Mouse (Mus musculus) hindbrain, embryonic 10.5 days (tissue): ENCODE data around the gene Lrp1. TPM values are rescaled to one million over a fixed set of nuclear protein-coding genes. Genes with fewer than 3 reads are reported as not detected.

Experiments
- DNase-seq: peaks from one replicate; pipeline ENCODE4 v3.0.0-alpha.2; 2017; ENCODE audit warnings: low spot score
- H3K27ac ChIP-seq: fragments of 300-500 bp; sonication (generic); 2 replicates; pipeline ENCODE4 v1.5.1; 2016; ENCODE audit warnings: mild to moderate bottlenecking, moderate library complexity
- H3K27me3 ChIP-seq: fragments of 300-500 bp; sonication (generic); 2 replicates; pipeline ENCODE4 v1.6.1; 2016; ENCODE audit warnings: mild to moderate bottlenecking; ENCODE audit not compliant: poor library complexity, insufficient read depth, severe bottlenecking
- H3K36me3 ChIP-seq: fragments of 300-500 bp; sonication (generic); 2 replicates; pipeline ENCODE4 v1.6.1; 2016; ENCODE audit warnings: mild to moderate bottlenecking, moderate library complexity
- H3K4me1 ChIP-seq: fragments of 300-500 bp; sonication (generic); replicated peaks from 2 replicates; pipeline ENCODE4 v1.6.1; 2016; ENCODE audit warnings: mild to moderate bottlenecking
- H3K4me3 ChIP-seq: fragments of 300-500 bp; sonication (generic); 2 replicates; pipeline ENCODE4 v1.5.1; 2016; ENCODE audit warnings: mild to moderate bottlenecking, moderate library complexity
- H3K9me3 ChIP-seq: fragments of 300-500 bp; sonication (generic); 2 replicates; pipeline ENCODE4 v1.6.1; 2016; ENCODE audit warnings: mild to moderate bottlenecking, moderate library complexity
- WGBS: fragments of 180-500 bp; shearing (Covaris S2); methylation state at CpG from one replicate; pipeline ENCODE4 v1.1.7; 2016; 5-methylcytosine and 5-hydroxymethylcytosine counted together
- polyA plus RNA-seq: library from polyadenylated mRNA; unstranded; fragments of >200 nt; fragmentation: Nextera tagmentation; extraction: Ambion mirVana; gene quantifications from 2 replicates; pipeline ENCODE4 v1.2.1, GENCODE M21; 2016

Lrp1 gene
- polyA plus RNA-seq, 1 experiment from 2014 or later = 71.7 TPM

DNA sequence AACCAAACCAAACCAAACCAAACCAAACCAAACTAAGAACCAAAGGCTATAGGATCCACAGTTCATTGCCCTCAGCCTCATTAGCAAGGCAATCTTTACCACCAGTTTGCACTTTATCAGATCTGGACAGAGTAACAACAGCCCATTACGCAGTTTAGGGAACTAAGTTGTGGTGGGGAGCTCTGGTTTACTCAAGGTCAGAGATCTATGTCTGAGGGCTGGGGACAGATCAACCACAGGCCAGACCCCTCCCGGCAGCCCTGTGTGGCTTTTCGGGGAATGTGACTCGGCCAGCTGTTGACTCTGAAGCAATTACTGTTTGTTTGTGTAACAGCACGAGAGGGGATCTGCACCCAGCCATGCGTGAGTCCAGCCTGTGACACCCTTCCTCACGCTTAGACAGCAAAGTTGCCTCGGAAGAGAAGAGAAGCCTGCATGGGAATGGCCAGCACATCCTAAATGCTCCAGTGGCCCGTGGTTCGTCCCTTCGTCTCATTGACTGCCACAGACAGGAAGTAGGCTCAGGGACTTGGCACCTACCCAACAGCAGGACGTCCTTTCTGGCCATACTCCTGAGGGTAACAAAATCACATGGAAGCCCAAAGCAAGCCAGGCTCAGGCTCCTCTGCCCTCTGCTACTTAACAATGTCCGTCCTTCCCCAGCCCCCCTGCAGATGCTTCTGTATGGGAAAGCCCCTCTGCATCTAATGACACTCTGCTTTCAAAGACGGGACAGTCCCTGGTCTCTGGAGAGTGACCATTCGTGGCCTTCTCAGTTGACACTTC, 16.3 kb downstream of the Lrp1 start:
- 73% methylated on average over 15 of the region's 15 CpGs for WGBS
- Histone ChIP-seq H3K4me1 (peaks cover 38% of the 10 kb centered on the region), H3K27me3 (no peaks in the 10 kb centered on the region), H3K27ac (no peak overlapping the region), H3K9me3 (no peaks in the 10 kb centered on the region), H3K36me3 (peaks cover 98% of the 10 kb centered on the region), H3K4me3 (no peak overlapping the region)
- DNase-seq = no peak

DNA sequence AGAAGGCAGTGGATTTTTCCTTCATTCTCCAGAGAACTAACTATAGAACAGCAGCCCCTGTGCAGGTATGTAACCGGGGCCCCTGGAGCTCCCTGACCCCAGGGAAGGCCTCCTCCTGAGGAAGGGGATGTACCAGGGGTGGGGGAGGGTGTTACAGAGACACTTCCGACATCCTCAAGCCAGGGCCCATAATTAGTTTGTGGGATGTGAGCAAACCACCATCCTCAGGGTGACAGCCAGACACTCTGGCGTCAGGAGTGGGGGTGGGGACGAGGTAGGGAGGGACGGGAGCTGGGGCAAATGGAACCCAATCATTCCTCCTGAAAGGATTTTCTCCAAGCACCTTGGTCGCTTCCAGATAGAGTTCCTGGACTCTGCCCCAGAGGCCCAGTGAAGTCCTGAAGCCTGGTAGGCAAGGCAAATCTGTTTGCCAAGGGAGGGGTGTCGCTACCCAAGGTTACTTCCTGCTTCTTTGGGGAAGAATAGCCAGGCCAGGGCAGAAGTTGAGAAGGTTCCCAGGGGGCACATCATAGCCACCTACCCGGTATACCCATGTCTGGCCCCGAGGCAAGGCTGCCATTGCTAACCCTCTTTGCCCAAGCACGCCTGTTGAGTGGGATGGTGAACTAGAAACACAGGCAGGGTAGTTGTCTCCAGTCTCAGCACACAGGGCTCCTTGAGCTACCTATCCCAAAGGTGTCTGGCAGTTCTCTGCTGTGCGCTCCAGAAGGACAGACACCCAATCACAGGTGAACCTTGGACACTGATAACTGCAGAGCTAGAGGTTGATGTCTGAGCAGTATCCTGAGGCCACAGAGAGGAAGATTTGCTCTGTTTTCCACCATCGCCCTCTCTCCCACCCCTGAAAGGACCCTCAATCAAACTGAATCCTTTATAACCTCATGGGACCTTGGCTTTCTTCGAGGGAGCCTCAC, 17.2 kb downstream of the Lrp1 start:
- Histone ChIP-seq H3K9me3 (no peaks in the 10 kb centered on the region), H3K27ac (no peak overlapping the region), H3K4me3 (no peak overlapping the region), H3K27me3 (no peaks in the 10 kb centered on the region), H3K36me3 (peaks cover 98% of the 10 kb centered on the region), H3K4me1 (peaks cover 45% of the 10 kb centered on the region)
- WGBS = 83% methylated on average over 13 of the region's 13 CpGs
- DNase-seq = no peak

DNA sequence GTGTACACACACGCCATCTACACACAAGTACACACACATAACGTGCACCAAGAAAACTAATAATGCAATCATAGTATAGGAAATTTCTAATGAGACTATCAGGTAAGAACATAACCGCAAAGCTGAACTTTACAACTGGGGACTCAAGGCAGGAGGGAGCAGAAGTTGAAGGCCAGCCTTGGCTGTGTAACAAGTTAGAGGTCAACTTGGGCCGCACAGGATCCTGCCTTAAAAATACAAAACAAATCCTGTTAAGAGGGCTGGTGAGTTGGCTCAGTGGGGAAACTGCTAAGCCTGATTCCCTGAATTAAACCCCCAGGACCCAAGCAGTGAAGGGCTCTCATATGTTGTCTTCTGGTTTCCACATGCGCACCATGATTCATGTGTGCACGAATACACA, 18.8 kb downstream of the Lrp1 start:
- Histone ChIP-seq H3K27me3 (no peaks in the 10 kb centered on the region), H3K9me3 (no peaks in the 10 kb centered on the region), H3K4me3 (no peak overlapping the region), H3K36me3 (peaks cover 97% of the 10 kb centered on the region), H3K27ac (no peak overlapping the region), H3K4me1 (peaks cover 59% of the 10 kb centered on the region)
- DNase-seq = no peak
- 94% methylated on average over 6 of the region's 6 CpGs for WGBS

DNA sequence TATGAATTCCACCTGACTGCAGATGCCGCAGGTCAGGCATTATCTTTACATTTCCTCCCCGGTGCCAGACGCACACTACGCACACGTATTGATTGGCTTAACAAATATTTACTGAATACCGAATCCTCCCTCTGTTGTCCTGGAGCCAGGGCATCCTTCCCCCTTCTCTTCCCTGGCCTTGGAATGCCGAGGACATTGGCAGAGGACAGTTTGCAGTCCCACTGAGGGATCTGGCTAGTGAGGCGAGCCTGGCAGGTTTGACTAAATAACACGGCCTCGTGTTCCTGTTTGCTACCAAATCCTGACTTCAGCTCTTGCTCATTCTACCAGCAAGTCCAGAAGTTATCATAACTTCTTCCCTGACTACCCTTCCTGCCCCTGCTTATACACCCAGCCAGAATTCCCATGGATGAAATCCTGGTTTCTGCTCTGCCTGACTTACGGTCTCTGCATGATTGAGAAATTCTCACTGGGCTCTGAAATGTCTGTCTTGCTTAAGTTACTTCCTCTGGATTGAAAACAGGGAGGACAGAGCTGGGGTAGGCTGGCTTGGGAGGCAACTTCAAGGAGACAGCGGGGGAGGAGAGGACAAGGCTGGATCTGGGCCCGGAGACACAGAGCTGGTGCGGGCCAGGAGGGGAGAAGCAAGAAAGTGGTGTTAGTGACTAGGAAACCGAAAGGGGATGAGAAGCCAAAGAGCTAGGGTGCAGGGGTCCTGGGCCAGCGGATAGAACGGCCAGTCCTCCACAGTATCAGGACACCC, 21.0 kb downstream of the Lrp1 start:
- Histone ChIP-seq H3K27ac (peak overlapping the region; percentile 36; the same call in 1 of the 2 replicates), H3K4me3 (no peak overlapping the region), H3K36me3 (peaks cover 95% of the 10 kb centered on the region), H3K27me3 (no peaks in the 10 kb centered on the region), H3K4me1 (peaks cover 66% of the 10 kb centered on the region), H3K9me3 (no peaks in the 10 kb centered on the region)
- 71% methylated on average over 17 of the region's 17 CpGs for WGBS
- DNase-seq = no peak

DNA sequence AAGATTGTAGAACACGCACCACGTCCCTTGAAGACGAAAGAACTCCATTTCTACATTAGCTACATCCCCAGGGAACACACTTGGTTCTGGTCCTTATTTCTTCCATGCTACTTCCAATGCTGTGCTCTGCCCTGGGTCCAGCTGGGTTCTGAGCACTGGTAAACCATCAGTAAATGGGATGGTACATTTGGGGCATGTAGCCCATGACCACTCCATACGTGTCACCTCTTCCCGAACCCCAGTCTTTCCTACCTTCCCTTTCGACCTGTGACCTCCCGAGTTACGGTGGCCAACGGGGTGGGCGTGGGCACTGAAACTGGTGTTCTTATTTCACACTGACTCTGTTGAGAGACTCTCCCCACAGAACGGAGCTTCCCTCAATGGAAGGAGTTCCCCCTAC, 21.7 kb downstream of the Lrp1 start:
- 83% methylated on average over 11 of the region's 11 CpGs for WGBS
- H3K4me1 ChIP-seq = peaks cover 59% of the 10 kb centered on the region
- no peak for DNase-seq
- H3K27ac ChIP-seq = peak overlapping the region; percentile 36
- H3K27me3 ChIP-seq = no peaks in the 10 kb centered on the region
- peaks cover 95% of the 10 kb centered on the region for H3K36me3 ChIP-seq
- H3K4me3 ChIP-seq = no peak overlapping the region
- no peaks in the 10 kb centered on the region for H3K9me3 ChIP-seq

DNA sequence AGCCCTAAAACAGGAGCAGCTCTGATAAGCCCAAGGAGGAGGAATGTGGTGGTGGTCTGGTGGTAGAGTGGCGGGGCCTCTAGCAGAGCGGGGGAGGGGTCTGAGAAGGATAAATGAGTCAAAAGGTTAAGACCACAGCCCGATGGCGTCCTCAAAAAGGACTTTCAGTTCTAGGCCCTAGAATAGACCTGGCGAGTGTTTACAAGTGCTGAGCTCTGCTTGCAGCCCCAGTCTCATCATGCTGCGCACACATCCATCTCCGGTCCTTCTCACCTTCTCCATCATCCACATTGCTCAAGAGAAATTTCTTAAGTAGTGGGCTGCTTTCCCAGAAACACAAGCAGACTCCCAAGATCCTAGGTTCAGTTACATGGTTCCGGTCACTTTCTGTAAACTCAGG, 22.3 kb downstream of the Lrp1 start:
- Histone ChIP-seq H3K4me1 (peaks cover 53% of the 10 kb centered on the region), H3K27me3 (no peaks in the 10 kb centered on the region), H3K27ac (0 out of 2 replicates have a peak overlapping the region, but pooled peaks have one; percentile 23), H3K4me3 (no peak overlapping the region), H3K36me3 (peaks cover 95% of the 10 kb centered on the region), H3K9me3 (no peaks in the 10 kb centered on the region)
- DNase-seq = no peak
- WGBS = 61% methylated on average over 8 of the region's 8 CpGs

DNA sequence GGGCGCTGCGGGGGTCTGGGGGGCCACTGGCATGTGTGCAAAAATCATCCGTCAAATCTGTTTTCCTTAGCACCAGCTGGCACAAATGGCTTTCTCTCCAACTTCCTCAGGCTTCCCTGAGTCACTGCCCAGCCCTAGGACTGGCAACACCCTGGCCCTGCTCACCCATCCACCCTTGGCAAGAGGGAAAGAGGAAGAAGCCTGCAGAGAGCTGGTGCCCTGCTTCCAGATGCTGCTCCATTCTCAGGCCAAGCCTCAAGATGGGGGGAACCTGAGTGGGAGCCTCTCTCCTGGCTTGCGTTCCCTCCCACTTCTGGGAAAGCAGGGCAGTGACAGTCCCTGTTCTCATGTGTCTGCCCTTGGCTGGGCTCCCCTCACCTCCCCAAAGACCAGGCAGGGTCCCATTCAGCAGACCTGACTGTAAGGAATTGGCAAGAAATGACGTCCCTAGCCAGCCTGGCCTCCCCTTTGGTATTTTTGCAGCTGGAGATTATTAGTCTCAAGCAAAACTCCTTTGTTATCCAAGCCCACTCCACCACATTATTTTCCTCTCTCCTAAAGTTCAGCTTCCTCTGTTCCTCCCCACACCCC, 23.5 kb downstream of the Lrp1 start:
- Histone ChIP-seq H3K27ac (peak overlapping the region; percentile 71), H3K36me3 (peaks cover 95% of the 10 kb centered on the region), H3K9me3 (no peaks in the 10 kb centered on the region), H3K4me3 (no peak overlapping the region), H3K27me3 (no peaks in the 10 kb centered on the region), H3K4me1 (peaks cover 45% of the 10 kb centered on the region)
- 77% methylated on average over 5 of the region's 5 CpGs for WGBS
- DNase-seq = no peak

DNA sequence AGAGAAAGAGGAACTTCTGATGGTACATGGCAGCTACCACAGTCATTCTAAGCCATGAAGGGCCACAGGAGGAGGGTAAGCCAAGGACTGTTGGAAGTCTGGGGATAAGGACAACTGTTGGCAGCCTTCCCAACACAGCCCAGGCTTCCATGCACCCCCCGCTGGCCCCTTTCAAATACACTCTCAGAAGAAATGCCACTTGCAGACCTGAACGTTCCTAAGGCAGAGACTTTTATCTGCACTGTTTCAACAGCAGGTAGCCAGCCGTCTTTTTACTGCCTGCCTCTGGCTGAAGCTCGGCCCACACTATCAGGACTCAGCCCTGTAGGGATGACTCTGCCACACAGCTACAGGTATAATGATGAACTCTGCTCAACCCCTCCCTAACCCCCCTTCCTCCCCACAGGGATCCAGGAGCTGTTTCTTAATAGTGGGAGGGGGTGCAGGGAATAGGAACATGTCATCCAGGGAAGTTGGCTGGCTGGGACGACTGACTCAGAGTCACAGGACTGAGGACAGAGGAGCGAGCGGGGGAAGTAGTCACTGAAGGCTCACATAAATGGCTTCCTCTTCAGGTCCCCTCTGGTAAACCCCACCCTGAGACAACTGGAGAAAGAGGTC, 24.5 kb downstream of the Lrp1 start:
- Histone ChIP-seq H3K27ac (no peak overlapping the region), H3K9me3 (no peaks in the 10 kb centered on the region), H3K4me1 (peaks cover 55% of the 10 kb centered on the region), H3K27me3 (no peaks in the 10 kb centered on the region), H3K36me3 (peaks cover 95% of the 10 kb centered on the region), H3K4me3 (no peak overlapping the region)
- WGBS = 69% methylated on average over 7 of the region's 7 CpGs
- DNase-seq = no peak

DNA sequence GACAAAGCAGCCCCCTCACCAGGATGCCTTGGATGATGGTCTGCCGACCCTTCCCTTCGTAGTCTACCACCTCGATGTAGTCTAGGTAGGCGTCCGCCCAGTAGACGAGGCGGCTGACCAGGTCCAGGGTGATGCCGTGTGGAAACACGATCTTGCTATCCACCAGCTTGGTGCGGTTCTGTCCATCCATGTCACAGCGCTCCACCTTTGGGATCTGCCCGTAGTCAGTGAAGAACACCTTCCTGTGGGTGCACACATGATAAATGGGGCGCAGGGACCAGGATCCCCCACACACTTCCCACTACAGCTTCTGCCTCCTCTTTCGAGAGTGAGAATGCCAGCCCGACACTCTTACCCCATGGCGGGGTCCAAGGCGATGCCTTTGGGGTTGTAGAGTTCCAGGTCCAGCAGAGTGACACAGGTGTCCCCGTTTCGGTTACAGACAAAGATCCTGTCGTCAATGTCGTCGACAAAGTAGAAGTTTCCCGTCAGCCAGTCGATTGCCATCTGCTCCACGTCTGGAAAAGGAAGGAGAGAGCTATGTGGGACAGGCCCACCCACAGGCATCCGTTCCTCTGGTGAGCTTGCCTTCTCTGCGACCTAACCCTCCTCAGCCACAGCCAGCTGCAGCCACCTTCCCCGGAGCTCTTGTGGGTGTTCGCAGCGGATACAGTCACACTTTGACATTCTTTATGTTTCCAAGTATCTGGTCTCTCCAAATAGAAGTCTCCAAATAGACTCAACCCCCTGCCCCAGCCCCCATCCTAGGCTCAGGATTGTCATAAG, 25.8 kb downstream of the Lrp1 start:
- Histone ChIP-seq H3K36me3 (peaks cover 95% of the 10 kb centered on the region), H3K4me1 (peaks cover 49% of the 10 kb centered on the region), H3K27ac (no peak overlapping the region), H3K27me3 (no peaks in the 10 kb centered on the region), H3K4me3 (no peak overlapping the region), H3K9me3 (no peaks in the 10 kb centered on the region)
- 92% methylated on average over 30 of the region's 30 CpGs for WGBS
- DNase-seq = no peak

DNA sequence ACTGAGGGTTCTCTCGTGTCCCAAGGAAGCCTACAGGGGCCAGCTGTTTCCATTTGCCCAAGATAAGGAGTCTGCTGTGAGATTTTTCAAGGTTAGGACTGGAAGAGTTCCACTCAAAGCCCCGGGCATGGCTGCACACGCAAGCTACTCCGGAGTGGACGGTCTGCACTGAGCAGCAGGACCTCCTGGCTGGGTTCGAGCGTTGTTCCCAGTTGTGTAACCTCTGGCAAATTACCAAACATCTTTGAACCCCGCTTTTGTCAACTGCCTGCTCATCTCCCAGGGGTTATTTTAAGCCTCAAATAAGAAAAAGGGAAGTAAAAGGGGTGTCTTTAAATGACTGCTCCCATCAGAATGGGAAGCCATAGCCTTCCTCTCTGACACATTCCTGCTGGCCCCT, 26.5 kb downstream of the Lrp1 start:
- DNase-seq = no peak
- H3K36me3 ChIP-seq = peaks cover 95% of the 10 kb centered on the region
- peaks cover 42% of the 10 kb centered on the region for H3K4me1 ChIP-seq
- no peak overlapping the region for H3K4me3 ChIP-seq
- H3K9me3 ChIP-seq = no peaks in the 10 kb centered on the region
- 95% methylated on average over 8 of the region's 8 CpGs for WGBS
- no peak overlapping the region for H3K27ac ChIP-seq
- no peaks in the 10 kb centered on the region for H3K27me3 ChIP-seq

DNA sequence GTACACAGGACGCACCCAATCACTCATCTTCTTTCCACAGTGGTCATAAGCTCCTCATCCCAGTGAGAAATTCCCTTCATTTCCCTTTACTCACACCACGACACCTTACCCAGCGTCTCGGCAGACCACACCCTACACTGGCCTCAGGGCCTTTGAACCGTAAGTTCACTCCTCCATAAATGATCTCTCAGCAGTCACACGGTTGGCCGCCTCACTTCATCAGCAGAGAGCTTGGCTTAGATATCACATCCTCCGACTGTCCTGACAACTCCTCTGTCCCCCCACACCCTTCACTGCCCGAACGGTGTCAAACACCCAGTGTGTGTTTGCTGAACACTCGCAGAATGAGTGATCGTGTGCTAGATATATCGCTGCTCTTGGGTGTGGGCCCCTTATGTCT, 28.1 kb downstream of the Lrp1 start:
- no peak for DNase-seq
- H3K4me1 ChIP-seq = peaks cover 27% of the 10 kb centered on the region
- 90% methylated on average over 13 of the region's 13 CpGs for WGBS
- H3K27me3 ChIP-seq = no peaks in the 10 kb centered on the region
- H3K36me3 ChIP-seq = peaks cover 95% of the 10 kb centered on the region
- no peak overlapping the region for H3K27ac ChIP-seq
- H3K4me3 ChIP-seq = no peak overlapping the region
- H3K9me3 ChIP-seq = no peaks in the 10 kb centered on the region
